Mouse (Mus musculus) gastrocnemius, postnatal 4 days (tissue): Measurements from ENCODE around the gene Prkaa1. TPM values are rescaled to one million over a fixed set of nuclear protein-coding genes. Genes with fewer than 3 reads are reported as not detected.

ENCODE experiments used
- total RNA-seq, 2 experiments: library from RNA; stranded (reverse); gene quantifications; 2 replicates each; pipeline ENCODE4 v1.2.3; 2021

Gene Prkaa1
- total RNA-seq, 2 experiments from 2014 or later = 15.8 to 17.4 TPM

Other genes with a start within 250 kb of the Prkaa1 start
- gene Mroh2b, start 245.1 kb upstream of the Prkaa1 start, total RNA-seq = not detected
- under 1 TPM; 0.12 to 0.16 TPM for gene C7, start 80.1 kb upstream of the Prkaa1 start, total RNA-seq
- gene Card6, start 35.3 kb upstream of the Prkaa1 start, total RNA-seq = 1 to 10 TPM; 2.7 to 3.1 TPM
- gene Rpl37, start 27.2 kb upstream of the Prkaa1 start, total RNA-seq = 100 to 1,000 TPM; 389 to 413 TPM
- gene Ttc33, start 41.7 kb downstream of the Prkaa1 start, total RNA-seq = 10 to 100 TPM; 34.3 to 39.0 TPM
- 1 to 10 TPM; 1.5 to 1.9 TPM for gene Ptger4, start 100.3 kb downstream of the Prkaa1 start, total RNA-seq